Mouse (Mus musculus): Measurements from ENCODE around the gene Gm10188. TPM values are rescaled to one million over a fixed set of nuclear protein-coding genes. Genes with fewer than 3 reads are reported as not detected.
A peak's percentile ranks its signal among the peaks of the same experiment; 100 is the strongest.

Gene Gm10188
- polyA plus RNA-seq, 1 experiment from 2014 or later = not detected

DNA sequence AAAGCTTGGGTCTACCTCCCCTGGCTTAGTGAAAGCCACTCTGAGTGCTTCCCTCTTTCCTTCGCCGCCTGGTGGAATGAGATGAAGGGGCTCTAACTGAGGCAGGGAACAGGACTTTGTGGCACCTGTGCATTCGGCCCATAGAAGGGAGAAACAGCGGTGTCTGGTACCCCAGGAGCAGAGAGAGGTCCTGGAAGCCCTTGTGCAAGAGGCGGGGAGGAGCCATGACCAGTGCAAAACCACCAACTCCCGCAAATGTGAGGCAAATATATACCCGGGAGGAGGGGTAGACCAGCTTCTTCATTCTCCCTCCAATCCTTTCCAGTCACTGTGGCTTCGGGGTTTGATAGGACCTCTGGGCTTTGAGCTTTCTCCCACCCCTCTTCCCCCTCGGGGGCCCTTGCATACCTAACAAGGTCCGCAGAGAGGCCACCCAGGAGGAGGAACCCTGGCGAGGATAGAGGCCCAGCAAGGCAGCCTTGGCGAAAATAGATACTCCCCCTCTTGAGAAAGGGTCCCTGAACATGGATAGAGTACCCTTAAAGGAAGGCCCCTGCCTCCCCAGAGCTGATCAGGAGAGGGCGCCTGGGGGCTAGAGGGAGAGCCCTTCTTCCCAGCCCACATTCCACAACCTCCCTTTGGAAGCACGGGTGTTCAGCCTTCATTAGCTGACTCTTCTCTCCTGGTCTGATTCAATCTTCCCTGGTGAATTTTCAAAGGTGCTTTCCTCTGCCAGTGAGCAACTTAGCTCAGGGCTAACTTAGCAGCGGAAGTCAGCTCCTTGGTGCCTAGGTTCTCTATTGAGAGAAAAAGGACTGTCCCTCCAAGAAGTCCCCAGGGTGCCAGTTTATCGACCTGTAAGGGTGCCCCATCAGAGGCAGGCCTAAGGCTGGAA lies 37.5 kb downstream of the Gm10188 start:
- H3K4me3 ChIP-seq (ENCODE audit: low read length) = peak overlapping the region; percentile 64; the same call in 1 of the 2 replicates
- peaks cover 56% of the 10 kb centered on the region for H3K27me3 ChIP-seq (replicated peaks; ENCODE audit: control insufficient read depth, insufficient read depth, low read length)
- H3K4me2 ChIP-seq (ENCODE audit: low read depth, low read length) = peak overlapping the region; percentile 99; the same call in 1 of the 2 replicates
- H3K9ac ChIP-seq (ENCODE audit: low read depth, low read length) = 0 out of 2 replicates have a peak overlapping the region, but pooled peaks have one; percentile 29
- no peak overlapping the region for H3K27ac ChIP-seq (ENCODE audit: low read length)
- no peaks in the 10 kb centered on the region for H3K36me3 ChIP-seq (ENCODE audit: control insufficient read depth, insufficient read depth, low read length)
- WGBS = 8% methylated on average over 16 of the region's 16 CpGs
- no peak for ATAC-seq
- H3K4me1 ChIP-seq (ENCODE audit: control insufficient read depth, insufficient read depth, low read length) = peaks cover 23% of the 10 kb centered on the region
- no peaks in the 10 kb centered on the region for H3K9me3 ChIP-seq (ENCODE audit: control insufficient read depth, low read length)

DNA sequence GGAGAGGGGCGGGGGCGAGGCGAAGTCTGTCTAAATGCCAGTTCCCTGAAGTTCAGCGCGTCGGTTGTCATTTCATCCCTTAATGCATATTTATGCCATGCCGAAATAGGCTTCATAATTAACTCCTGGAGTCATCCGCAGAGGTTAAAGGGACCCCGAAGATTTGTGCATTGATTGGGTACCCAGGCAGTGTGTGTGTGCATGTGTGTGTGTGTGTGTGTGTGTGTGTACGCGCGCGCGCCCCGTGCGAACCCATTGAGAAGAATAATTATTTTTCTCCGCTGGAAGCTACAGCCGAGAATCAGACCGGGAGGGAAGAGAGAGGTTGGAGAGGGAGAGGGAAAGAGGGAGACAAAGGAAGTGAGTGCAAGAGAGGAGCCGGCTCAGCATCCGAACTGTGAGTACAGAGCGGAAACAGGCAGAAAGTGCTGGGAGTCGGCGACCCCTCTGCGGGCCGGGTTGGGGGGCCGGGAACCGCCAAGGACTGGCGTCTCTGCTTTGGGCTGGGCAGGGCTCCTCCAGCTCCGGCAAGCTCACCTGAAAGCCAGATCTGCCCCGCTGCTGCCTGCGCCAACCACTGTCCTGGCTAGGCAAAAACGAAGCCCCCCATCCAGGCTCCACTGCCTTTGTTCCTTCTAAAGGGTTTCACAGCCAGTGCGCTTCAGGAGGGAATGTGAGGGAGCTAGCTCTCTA lies 38.3 kb downstream of the Gm10188 start, which contains the start of the genes Lemd1 and AC124108.1:
Gene Lemd1, plus strand, starts transcription at position 339 of the 693 bp plus-strand sequence.
Gene AC124108.1, plus strand, starts transcription at position 365 of the 693 bp plus-strand sequence.
- Histone ChIP-seq H3K9ac (ENCODE audit: low read depth, low read length) (peak within 1 kb of the TSS; percentile 54), H3K27me3 (replicated peaks; ENCODE audit: control insufficient read depth, insufficient read depth, low read length) (peaks cover 59% of the 10 kb centered on the region), H3K27ac (ENCODE audit: low read length) (no peak within 1 kb of the TSS), H3K9me3 (ENCODE audit: control insufficient read depth, low read length) (no peaks in the 10 kb centered on the region), H3K4me3 (ENCODE audit: low read length) (peak within 1 kb of the TSS; percentile 64), H3K4me2 (ENCODE audit: low read depth, low read length) (peak within 1 kb of the TSS; percentile 99), H3K4me1 (ENCODE audit: control insufficient read depth, insufficient read depth, low read length) (peaks cover 23% of the 10 kb centered on the region), H3K36me3 (ENCODE audit: control insufficient read depth, insufficient read depth, low read length) (no peaks in the 10 kb centered on the region)
- no peak for ATAC-seq
- 1% methylated on average over 34 of the region's 34 CpGs for WGBS

GRCm38 (mm10) chr1:132190621-132191092 lies 38.9 kb downstream of the Gm10188 start:
- H3K4me3 ChIP-seq (ENCODE audit: low read length) = peak overlapping the region; percentile 64
- 0% methylated on average over 61 of the region's 62 CpGs for WGBS
- ATAC-seq = peak; percentile 39

DNA sequence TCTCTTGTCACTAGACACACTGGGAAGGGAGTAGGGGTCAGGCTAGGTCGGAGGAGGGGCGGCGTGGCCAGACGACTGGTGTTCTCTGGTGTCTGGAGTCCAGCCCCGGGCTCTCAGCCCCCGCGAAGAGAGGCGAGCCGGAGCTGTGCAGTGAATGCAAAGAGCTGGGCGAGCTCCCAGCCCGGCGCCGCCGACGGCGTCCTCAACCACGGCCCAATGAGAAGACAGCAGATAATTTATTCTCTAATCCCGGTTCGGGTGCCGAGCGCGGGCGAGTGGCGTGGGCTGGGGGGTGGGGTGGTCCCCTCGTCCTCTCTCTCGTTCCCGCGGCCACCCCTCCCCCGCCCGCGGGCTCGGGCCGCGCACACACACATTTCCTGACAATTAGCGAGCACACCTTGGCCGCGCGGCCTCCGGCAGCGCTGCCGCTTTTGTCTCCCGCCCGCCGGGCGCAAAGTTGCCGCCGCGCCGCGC lies 39.5 kb downstream of the Gm10188 start:
- Histone ChIP-seq H3K4me3 (ENCODE audit: low read length) (peak overlapping the region; percentile 64), H3K27ac (ENCODE audit: low read length) (no peak overlapping the region), H3K4me1 (ENCODE audit: control insufficient read depth, insufficient read depth, low read length) (peaks cover 23% of the 10 kb centered on the region), H3K36me3 (ENCODE audit: control insufficient read depth, insufficient read depth, low read length) (no peaks in the 10 kb centered on the region), H3K27me3 (replicated peaks; ENCODE audit: control insufficient read depth, insufficient read depth, low read length) (peaks cover 59% of the 10 kb centered on the region), H3K9ac (ENCODE audit: low read depth, low read length) (peak overlapping the region; percentile 54), H3K9me3 (ENCODE audit: control insufficient read depth, low read length) (no peaks in the 10 kb centered on the region), H3K4me2 (ENCODE audit: low read depth, low read length) (peak overlapping the region; percentile 99)
- under 1% methylated on average over 49 of the region's 50 CpGs for WGBS
- peak; percentile 74 for ATAC-seq

More at GRCm38 (mm10) chr1:132190621-132191092, 38.9 kb downstream of the Gm10188 start:
- Histone ChIP-seq H3K4me1 (ENCODE audit: control insufficient read depth, insufficient read depth, low read length) (peaks cover 23% of the 10 kb centered on the region), H3K36me3 (ENCODE audit: control insufficient read depth, insufficient read depth, low read length) (no peaks in the 10 kb centered on the region), H3K27me3 (replicated peaks; ENCODE audit: control insufficient read depth, insufficient read depth, low read length) (peaks cover 59% of the 10 kb centered on the region), H3K9ac (ENCODE audit: low read depth, low read length) (peak overlapping the region; percentile 54), H3K4me2 (ENCODE audit: low read depth, low read length) (peak overlapping the region; percentile 99), H3K27ac (ENCODE audit: low read length) (no peak overlapping the region), H3K9me3 (ENCODE audit: control insufficient read depth, low read length) (no peaks in the 10 kb centered on the region)

GRCm38 (mm10) chr1:132189231-132189630 lies 40.3 kb downstream of the Gm10188 start:
- Histone ChIP-seq H3K9ac (ENCODE audit: low read depth, low read length) (no peak overlapping the region), H3K4me2 (ENCODE audit: low read depth, low read length) (no peak overlapping the region), H3K27me3 (replicated peaks; ENCODE audit: control insufficient read depth, insufficient read depth, low read length) (peaks cover 59% of the 10 kb centered on the region), H3K27ac (ENCODE audit: low read length) (no peak overlapping the region), H3K9me3 (ENCODE audit: control insufficient read depth, low read length) (no peaks in the 10 kb centered on the region), H3K36me3 (ENCODE audit: control insufficient read depth, insufficient read depth, low read length) (no peaks in the 10 kb centered on the region), H3K4me1 (ENCODE audit: control insufficient read depth, insufficient read depth, low read length) (peaks cover 23% of the 10 kb centered on the region), H3K4me3 (ENCODE audit: low read length) (no peak overlapping the region)
- 41% methylated on average over 4 of the region's 4 CpGs for WGBS
- ATAC-seq = no peak

DNA sequence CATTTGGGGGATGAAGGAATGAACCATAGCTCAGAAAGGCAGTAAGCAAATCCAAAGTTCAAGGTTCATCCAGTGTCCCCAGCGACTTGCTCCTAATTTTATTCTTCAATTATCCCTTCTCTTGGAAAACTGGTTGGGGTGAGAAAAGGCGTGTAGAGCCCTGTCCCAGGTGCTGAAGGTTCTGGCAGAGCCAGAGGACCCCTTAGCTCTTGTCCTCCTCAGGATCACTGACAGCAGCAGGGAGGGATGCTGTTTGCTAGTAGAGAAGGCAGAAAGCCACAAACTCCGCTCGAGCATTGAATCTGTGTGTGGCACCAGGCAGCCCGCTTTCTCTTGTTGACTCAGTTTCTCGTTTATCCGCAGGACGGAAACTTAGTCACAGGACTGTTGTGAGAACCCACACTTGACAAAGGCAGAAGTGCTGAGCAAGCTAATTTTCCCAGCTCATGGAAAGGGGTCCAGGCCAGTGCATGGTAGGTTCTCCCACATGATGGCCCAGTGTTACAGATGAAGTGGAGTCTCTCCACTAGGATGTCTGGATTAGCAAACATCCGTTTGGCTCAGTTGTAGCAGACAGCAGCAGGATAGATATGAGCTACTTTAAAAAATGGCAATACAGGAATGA lies 41.0 kb downstream of the Gm10188 start:
- 33% methylated on average over 9 of the region's 9 CpGs for WGBS
- H3K27me3 ChIP-seq (replicated peaks; ENCODE audit: control insufficient read depth, insufficient read depth, low read length) = peaks cover 55% of the 10 kb centered on the region
- peaks cover 23% of the 10 kb centered on the region for H3K4me1 ChIP-seq (ENCODE audit: control insufficient read depth, insufficient read depth, low read length)
- H3K36me3 ChIP-seq (ENCODE audit: control insufficient read depth, insufficient read depth, low read length) = no peaks in the 10 kb centered on the region
- ATAC-seq = no peak
- no peak overlapping the region for H3K4me3 ChIP-seq (ENCODE audit: low read length)
- H3K27ac ChIP-seq (ENCODE audit: low read length) = no peak overlapping the region
- no peak overlapping the region for H3K4me2 ChIP-seq (ENCODE audit: low read depth, low read length)
- no peak overlapping the region for H3K9ac ChIP-seq (ENCODE audit: low read depth, low read length)
- H3K9me3 ChIP-seq (ENCODE audit: control insufficient read depth, low read length) = no peaks in the 10 kb centered on the region

DNA sequence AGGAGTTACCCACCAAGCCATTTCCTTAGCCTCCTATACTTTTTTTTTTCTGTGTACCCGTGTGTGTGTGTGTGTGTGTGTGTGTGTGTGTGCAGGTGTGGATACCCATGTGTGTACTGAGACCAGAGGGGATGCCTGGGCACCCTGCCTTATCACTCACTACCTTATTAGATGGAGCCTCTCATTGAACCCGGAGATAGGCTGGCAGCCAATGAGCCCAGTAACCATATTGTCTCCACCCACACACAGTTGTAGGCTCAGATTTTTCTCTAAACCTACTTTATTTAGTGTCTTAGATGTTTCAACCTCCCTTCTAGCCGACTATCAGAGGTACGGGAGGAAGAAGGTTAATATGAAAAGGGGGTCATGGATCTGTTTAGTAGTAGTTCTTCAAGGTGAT lies 43.3 kb downstream of the Gm10188 start:
- Histone ChIP-seq H3K27me3 (replicated peaks; ENCODE audit: control insufficient read depth, insufficient read depth, low read length) (peaks cover 39% of the 10 kb centered on the region), H3K9ac (ENCODE audit: low read depth, low read length) (no peak overlapping the region), H3K4me1 (ENCODE audit: control insufficient read depth, insufficient read depth, low read length) (peaks cover 12% of the 10 kb centered on the region), H3K36me3 (ENCODE audit: control insufficient read depth, insufficient read depth, low read length) (no peaks in the 10 kb centered on the region), H3K9me3 (ENCODE audit: control insufficient read depth, low read length) (no peaks in the 10 kb centered on the region), H3K4me2 (ENCODE audit: low read depth, low read length) (no peak overlapping the region), H3K4me3 (ENCODE audit: low read length) (no peak overlapping the region), H3K27ac (ENCODE audit: low read length) (no peak overlapping the region)
- 82% methylated on average over 4 of the region's 4 CpGs for WGBS
- ATAC-seq = no peak
